Mouse (Mus musculus): ENCODE data around the gene Ryk. TPM values are rescaled to one million over a fixed set of nuclear protein-coding genes. Genes with fewer than 3 reads are reported as not detected.

Ryk gene
- total and polyA plus RNA-seq, 2 experiments from 2014 or later: 9.3 to 47.7 TPM

DNA sequence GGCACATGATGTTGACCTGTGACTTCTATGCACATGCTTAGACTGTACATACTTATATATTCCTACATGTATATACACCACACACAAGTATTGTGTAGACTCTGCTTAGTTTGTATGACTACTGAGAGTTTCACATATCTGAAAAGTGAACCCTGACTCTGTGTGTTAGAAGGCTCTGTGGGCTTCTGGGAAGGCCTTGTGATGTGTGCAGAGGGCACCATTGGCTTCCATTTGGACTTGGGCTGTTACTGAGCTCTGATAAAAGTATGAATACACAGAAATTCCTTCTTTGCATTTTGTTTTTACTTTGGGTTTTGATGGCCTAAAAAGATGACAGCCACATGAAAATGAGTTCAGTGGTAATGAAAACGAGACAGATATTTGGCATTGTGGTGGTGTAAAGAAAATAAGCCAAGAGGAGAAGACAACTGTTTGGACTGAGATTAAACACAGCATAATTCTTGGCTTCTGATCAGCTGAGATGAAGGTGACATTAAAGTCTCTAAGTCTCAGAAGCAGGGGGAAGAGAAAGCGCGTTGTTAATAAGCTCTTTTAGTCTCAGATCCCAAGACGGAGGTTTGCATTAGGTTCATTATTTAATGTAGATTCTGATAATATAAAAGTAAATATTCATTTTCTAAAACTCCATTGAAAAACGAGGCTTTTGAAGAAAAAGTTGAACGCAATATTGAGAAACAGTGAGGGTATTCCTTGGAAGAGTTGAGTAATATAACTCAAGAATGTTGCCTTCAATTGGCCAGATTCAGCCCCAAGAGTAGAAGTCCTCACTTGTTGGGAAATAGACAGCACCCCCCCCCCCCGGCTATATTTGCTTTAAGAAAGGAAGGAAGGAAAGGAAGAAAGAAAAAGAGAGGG is 58.0 kb downstream of the Ryk start:
- H3K9ac ChIP-seq (replicated peaks; ENCODE audit: low read length): no peak overlapping the region
- 77% methylated on average over 7 of the region's 7 CpGs for WGBS
- no peak for TF ChIP-seq CTCF (IDR thresholded peaks at IDR 0.05; ENCODE audit: low read depth)

DNA sequence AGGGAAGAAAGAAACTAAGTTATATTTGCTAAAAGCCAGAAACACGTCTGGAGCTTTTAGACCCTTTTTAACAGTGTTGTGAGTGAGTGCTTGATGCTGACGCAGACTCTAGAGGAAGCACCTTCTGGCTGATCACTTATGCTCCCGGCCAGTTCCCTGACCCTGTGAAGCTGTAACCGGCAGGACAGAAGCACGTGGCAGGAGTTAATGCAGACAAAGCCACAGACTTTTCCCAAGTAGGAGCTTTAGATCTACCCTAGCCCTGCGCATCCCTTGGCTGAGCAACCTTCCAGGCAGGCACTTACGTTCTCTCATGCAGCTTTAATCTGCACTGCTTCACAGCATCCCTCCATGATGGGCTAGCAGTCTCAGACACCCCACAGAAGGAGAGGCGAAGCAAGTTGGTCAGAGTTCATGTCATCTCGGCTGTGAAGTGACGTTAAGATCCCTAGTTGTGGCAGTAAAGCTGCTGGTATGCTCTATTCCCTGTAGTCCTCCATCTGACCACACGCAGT is 58.7 kb downstream of the Ryk start:
- no peak overlapping the region for H3K4me2 ChIP-seq (ENCODE audit: low read depth, low read length)
- no peak overlapping the region for H3K9ac ChIP-seq (replicated peaks; ENCODE audit: low read length)
- 83% methylated on average over 11 of the region's 11 CpGs for WGBS
- no peaks in the 10 kb centered on the region for H3K4me1 ChIP-seq (ENCODE audit: insufficient read depth, low read length)
- H3K27ac ChIP-seq: no peak overlapping the region
- H3K27me3 ChIP-seq (ENCODE audit: insufficient read depth, low read length): no peaks in the 10 kb centered on the region
- ATAC-seq (no peak), DNase-seq (ENCODE audit: low spot score) (no peak)
- TF ChIP-seq CTCF (IDR thresholded peaks at IDR 0.05; ENCODE audit: low read depth): no peak
- no peak overlapping the region for H3K4me3 ChIP-seq (ENCODE audit: low read length)
- H3K9me3 ChIP-seq (ENCODE audit: low read length): no peaks in the 10 kb centered on the region
- peaks cover 29% of the 10 kb centered on the region for H3K36me3 ChIP-seq (ENCODE audit: insufficient read depth, low read length)

More for the DNA sequence above, 58.0 kb downstream of the Ryk start:
- Histone ChIP-seq H3K36me3 (ENCODE audit: insufficient read depth, low read length) (peaks cover 22% of the 10 kb centered on the region), H3K4me2 (ENCODE audit: low read depth, low read length) (no peak overlapping the region), H3K27ac (no peak overlapping the region), H3K9me3 (ENCODE audit: low read length) (no peaks in the 10 kb centered on the region), H3K4me1 (ENCODE audit: insufficient read depth, low read length) (no peaks in the 10 kb centered on the region), H3K4me3 (ENCODE audit: low read length) (no peak overlapping the region), H3K27me3 (ENCODE audit: insufficient read depth, low read length) (no peaks in the 10 kb centered on the region)
- ATAC-seq (no peak), DNase-seq (ENCODE audit: low spot score) (no peak)

DNA sequence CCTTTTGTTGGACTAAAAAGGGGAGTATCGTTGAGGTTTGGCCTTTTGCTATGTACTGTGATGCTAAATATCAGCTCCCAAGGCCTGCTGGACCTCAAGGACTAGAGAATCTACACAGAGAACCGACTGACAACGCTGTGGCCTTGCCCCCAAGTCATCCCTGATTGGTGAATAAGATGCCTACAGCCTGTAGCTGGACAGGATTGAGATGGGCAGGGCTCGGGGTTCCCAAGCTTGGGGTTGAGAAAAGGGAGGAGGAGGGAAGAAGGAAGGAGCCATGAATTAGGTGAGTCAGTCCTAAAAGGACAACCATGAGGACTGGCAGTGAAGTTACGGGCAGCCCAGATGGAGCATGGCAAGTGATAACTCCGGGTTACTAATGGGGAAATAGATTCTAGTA is 65.2 kb downstream of the Ryk start:
- ATAC-seq (no peak), DNase-seq (ENCODE audit: low spot score) (no peak)
- H3K27me3 ChIP-seq (ENCODE audit: insufficient read depth, low read length): no peaks in the 10 kb centered on the region
- no peak overlapping the region for H3K4me3 ChIP-seq (ENCODE audit: low read length)
- no peak overlapping the region for H3K4me2 ChIP-seq (ENCODE audit: low read depth, low read length)
- H3K4me1 ChIP-seq (ENCODE audit: insufficient read depth, low read length): no peaks in the 10 kb centered on the region
- WGBS: 91% methylated on average over 6 of the region's 6 CpGs
- peaks cover 31% of the 10 kb centered on the region; the same call in 1 of the 2 replicates for H3K36me3 ChIP-seq (ENCODE audit: insufficient read depth, low read length)
- no peak for TF ChIP-seq CTCF (IDR thresholded peaks at IDR 0.05; ENCODE audit: low read depth)
- H3K27ac ChIP-seq: no peak overlapping the region
- H3K9ac ChIP-seq (replicated peaks; ENCODE audit: low read length): no peak overlapping the region
- H3K9me3 ChIP-seq (ENCODE audit: low read length): no peaks in the 10 kb centered on the region

DNA sequence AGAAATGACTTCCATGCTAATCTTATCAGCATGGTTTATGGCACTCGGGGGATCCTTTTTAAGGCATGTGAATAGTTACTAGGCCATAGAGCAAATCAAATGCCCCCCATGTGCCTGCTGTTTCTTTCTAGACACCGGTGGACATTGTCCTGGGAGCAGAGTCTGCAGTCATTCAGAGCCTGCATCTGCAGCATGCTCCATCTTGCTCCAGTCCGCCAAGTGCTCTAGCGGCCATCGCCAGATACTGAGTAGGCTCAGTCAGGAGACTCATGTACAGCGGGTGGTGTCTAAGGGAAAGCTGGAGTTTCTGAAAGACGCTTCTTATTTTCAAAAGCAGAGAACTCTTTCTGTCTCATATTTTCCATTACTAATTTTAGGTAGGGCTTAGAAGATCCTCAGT is 67.6 kb downstream of the Ryk start:
- Histone ChIP-seq H3K4me3 (ENCODE audit: low read length) (no peak overlapping the region), H3K27ac (no peak overlapping the region), H3K9ac (replicated peaks; ENCODE audit: low read length) (no peak overlapping the region), H3K9me3 (ENCODE audit: low read length) (no peaks in the 10 kb centered on the region), H3K4me2 (ENCODE audit: low read depth, low read length) (no peak overlapping the region), H3K36me3 (ENCODE audit: insufficient read depth, low read length) (peaks cover 40% of the 10 kb centered on the region), H3K27me3 (ENCODE audit: insufficient read depth, low read length) (no peaks in the 10 kb centered on the region), H3K4me1 (ENCODE audit: insufficient read depth, low read length) (no peaks in the 10 kb centered on the region)
- no peak for DNase-seq (ENCODE audit: low spot score)
- TF ChIP-seq CTCF (IDR thresholded peaks at IDR 0.05; ENCODE audit: low read depth): no peak
- WGBS: 93% methylated on average over 7 of the region's 7 CpGs
- no peak for ATAC-seq

DNA sequence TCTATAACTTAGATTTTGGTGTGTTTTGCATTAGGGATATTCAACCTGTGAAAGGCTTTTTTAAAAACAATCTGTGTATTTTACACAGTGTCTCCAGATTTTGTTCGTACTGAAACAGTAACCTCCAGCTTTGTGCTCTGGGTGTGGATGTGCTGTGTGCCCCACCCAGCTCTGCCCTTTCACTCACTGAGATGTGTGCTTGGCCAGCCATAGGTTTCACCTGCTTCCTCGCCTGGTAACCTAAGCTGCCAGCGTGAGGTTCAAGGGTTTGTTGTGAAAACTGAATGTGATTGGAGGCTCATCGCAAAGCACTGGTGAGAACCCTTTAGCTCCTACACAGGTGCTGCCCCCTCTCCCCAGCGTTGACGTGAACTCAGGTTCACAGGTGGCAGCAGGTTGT is 70.2 kb downstream of the Ryk start:
- Histone ChIP-seq H3K9ac (replicated peaks; ENCODE audit: low read length) (no peak overlapping the region), H3K27ac (no peak overlapping the region), H3K4me3 (ENCODE audit: low read length) (no peak overlapping the region), H3K27me3 (ENCODE audit: insufficient read depth, low read length) (no peaks in the 10 kb centered on the region), H3K9me3 (ENCODE audit: low read length) (no peaks in the 10 kb centered on the region), H3K4me1 (ENCODE audit: insufficient read depth, low read length) (no peaks in the 10 kb centered on the region), H3K36me3 (ENCODE audit: insufficient read depth, low read length) (peaks cover 39% of the 10 kb centered on the region), H3K4me2 (ENCODE audit: low read depth, low read length) (no peak overlapping the region)
- TF ChIP-seq CTCF (IDR thresholded peaks at IDR 0.05; ENCODE audit: low read depth): no peak
- WGBS: 94% methylated on average over 6 of the region's 6 CpGs
- no peak for DNase-seq (ENCODE audit: low spot score)
- no peak for ATAC-seq

DNA sequence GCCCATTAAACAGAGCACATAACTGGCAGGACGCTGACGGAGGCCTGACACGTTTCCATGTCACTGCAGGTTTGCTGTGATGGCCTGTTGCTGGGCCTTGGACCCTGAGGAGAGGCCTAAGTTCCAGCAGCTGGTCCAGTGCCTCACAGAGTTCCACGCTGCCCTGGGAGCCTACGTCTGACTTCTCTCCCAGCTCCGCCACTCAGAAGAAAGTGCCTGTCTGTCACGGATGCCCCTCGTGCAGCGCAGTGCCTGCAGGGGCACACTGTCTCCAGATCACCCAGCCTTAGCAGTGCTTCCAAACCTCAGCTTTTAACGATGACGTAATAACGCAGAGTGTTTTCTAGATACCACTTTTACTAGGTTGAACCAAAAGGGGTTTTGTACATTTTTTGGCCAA is 72.1 kb downstream of the Ryk start:
- H3K36me3 ChIP-seq (ENCODE audit: insufficient read depth, low read length): peaks cover 49% of the 10 kb centered on the region

More for the DNA sequence above, 72.1 kb downstream of the Ryk start:
- Histone ChIP-seq H3K9me3 (ENCODE audit: low read length) (no peaks in the 10 kb centered on the region), H3K27ac (no peak overlapping the region), H3K4me3 (ENCODE audit: low read length) (no peak overlapping the region), H3K4me1 (ENCODE audit: insufficient read depth, low read length) (no peaks in the 10 kb centered on the region), H3K4me2 (ENCODE audit: low read depth, low read length) (no peak overlapping the region), H3K27me3 (ENCODE audit: insufficient read depth, low read length) (no peaks in the 10 kb centered on the region), H3K9ac (replicated peaks; ENCODE audit: low read length) (no peak overlapping the region)
- DNase-seq (ENCODE audit: low spot score) (no peak), ATAC-seq (no peak)
- TF ChIP-seq CTCF (IDR thresholded peaks at IDR 0.05; ENCODE audit: low read depth): no peak
- 87% methylated on average over 12 of the region's 12 CpGs for WGBS

Data from hindbrain, postnatal 0 days (tissue).